10 mouse cellular contexts compared by ENCODE assay signal in genomic region chr15:99726549-99726948, GRCm38 (mm10). TPM values are rescaled to one million over a fixed set of nuclear protein-coding genes. Genes with fewer than 3 reads are reported as not detected.
DNase-seq lines count a peak whose midpoint lies in the region; ATAC-seq and TF ChIP-seq lines count a peak whose summit lies in the region.
"Had no signal": no experiment of that assay in that cellular context is flagged by ENCODE, and none has a peak within 500 bp of the region (broad histone marks: within the 10 kb centered on the region; RNA-seq: fewer than 3 reads in every experiment).

No protein-coding gene starts in this region.

- peak overlapping the region; percentile 93 for H3K9ac ChIP-seq in forebrain, embryonic 12.5 days
- peak overlapping the region; percentile 90 for H3K9ac ChIP-seq in liver, embryonic 14.5 days (replicated peaks)

- WGBS in forebrain, embryonic 12.5 days: 79% methylated on average over 2 of the region's 2 CpGs
- 57% methylated on average over 2 of the region's 2 CpGs for WGBS in liver, embryonic 14.5 days (ENCODE audit: insufficient replicate concordance)

- H3K4me1 ChIP-seq in forebrain, embryonic 12.5 days: peaks cover 33% of the 10 kb centered on the region
- H3K4me1 ChIP-seq in liver, embryonic 14.5 days (replicated peaks; ENCODE audit: control insufficient read depth in 2 of 2, insufficient read depth in 2 of 2, low read length in 1 of 2): peaks cover 2 to 15% of the 10 kb centered on the region in 2 experiments; a peak in 2 of 4 replicates

- peak; percentile 59 for DNase-seq in cerebellum, adult 9-10 months
- peak; percentile 35 for DNase-seq in 3T3-L1 (ENCODE audit: low read depth, low spot score)
- no peak for DNase-seq in liver, embryonic 14.5 days (ENCODE audit: low read depth in 3 of 3, low spot score in 3 of 3)
- no peak for DNase-seq in ovary, postnatal 14 days (ENCODE audit: low spot score)
- DNase-seq in adrenal gland, adult 18-20 months (ENCODE audit: low spot score in 2 of 2): no peak
- DNase-seq in cerebellum, adult 11 months: no peak

- H3K9me3 ChIP-seq in forebrain, embryonic 12.5 days: peaks cover 4% of the 10 kb centered on the region; the same call in 1 of the 2 replicates
- H3K9me3 ChIP-seq in liver, embryonic 14.5 days (ENCODE audit: control insufficient read depth, low read length): no peaks in the 10 kb centered on the region

- no peak for TF ChIP-seq CTCF in liver, embryonic 14.5 days (IDR thresholded peaks at IDR 0.05; ENCODE audit: low read depth)

- H3K36me3 ChIP-seq in forebrain, embryonic 12.5 days (replicated peaks): peaks cover 47% of the 10 kb centered on the region
- H3K36me3 ChIP-seq in liver, embryonic 14.5 days (replicated peaks; ENCODE audit: control insufficient read depth, insufficient read depth, low read depth): peaks cover 11% of the 10 kb centered on the region

- H3K4me3 ChIP-seq in forebrain, embryonic 12.5 days (replicated peaks): peak overlapping the region; percentile 98
- H3K4me3 ChIP-seq in liver, embryonic 14.5 days (ENCODE audit: insufficient read depth in 1 of 2, low read depth in 2 of 2, low read length in 2 of 2): peak overlapping the region; percentile 38 to 92

- no peak for TF ChIP-seq EP300 in liver, embryonic 14.5 days (IDR thresholded peaks at IDR 0.05; ENCODE audit: low read depth)

- ATAC-seq in cerebellum, adult (ENCODE audit: insufficient number of reproducible peaks, low FRiP score, low TSS enrichment): no peak
- ATAC-seq in forebrain, embryonic 12.5 days (ENCODE audit: low FRiP score): no peak
- ATAC-seq in liver, embryonic 14.5 days (ENCODE audit: insufficient read depth): no peak

- no peak overlapping the region for H3K27ac ChIP-seq in forebrain, embryonic 12.5 days
- no peak overlapping the region for H3K27ac ChIP-seq in liver, embryonic 14.5 days

- H3K27me3 ChIP-seq in forebrain, embryonic 12.5 days: no peaks in the 10 kb centered on the region
- no peaks in the 10 kb centered on the region for H3K27me3 ChIP-seq in liver, embryonic 14.5 days (ENCODE audit: control insufficient read depth, insufficient read depth, low read length)

- H3K4me2 ChIP-seq in forebrain, embryonic 12.5 days: peak overlapping the region; percentile 87
- H3K4me2 ChIP-seq in liver, embryonic 14.5 days (ENCODE audit: low read depth): peak overlapping the region; percentile 90

RNA-seq across cellular contexts. Expression of gene Cox14, which starts 1.1 kb away (rescaled TPM):
- polyA plus RNA-seq in forebrain, embryonic 12.5 days (2016; fragmentation: Nextera tagmentation; extraction: Ambion mirVana): 167 and 168 TPM in 2 replicates
- 67.6 and 77.0 TPM in 2 replicates for polyA plus RNA-seq in liver, embryonic 14.5 days (2012; rRNA removed)
- polyA plus RNA-seq in liver, embryonic 14.5 days (2014; fragmentation: Nextera tagmentation; extraction: Ambion mirVana): 81.4 and 84.9 TPM in 2 replicates
- 100 to 1,000 TPM; 181 to 213 TPM for total RNA-seq in adrenal gland, adult 18-20 months (2021)

RNA-seq across cellular contexts. Expression of gene Gpd1, which starts 9.2 kb away (rescaled TPM):
- 0.57 and 0.72 TPM in 2 replicates for polyA plus RNA-seq in forebrain, embryonic 12.5 days (2016; fragmentation: Nextera tagmentation; extraction: Ambion mirVana)
- polyA plus RNA-seq in liver, embryonic 14.5 days (2012; rRNA removed): 8.1 and 9.1 TPM in 2 replicates
- polyA plus RNA-seq in liver, embryonic 14.5 days (2014; fragmentation: Nextera tagmentation; extraction: Ambion mirVana): 5.2 and 5.3 TPM in 2 replicates
- total RNA-seq in adrenal gland, adult 18-20 months (2021): 1,000 to 10,000 TPM; 1,249 to 2,641 TPM

RNA-seq across cellular contexts. Expression of gene Gm17349, which starts 21.3 kb away (rescaled TPM):
- not detected in 2 replicates for polyA plus RNA-seq in forebrain, embryonic 12.5 days (2016; fragmentation: Nextera tagmentation; extraction: Ambion mirVana)
- polyA plus RNA-seq in liver, embryonic 14.5 days (2012; rRNA removed): not detected in 2 replicates
- polyA plus RNA-seq in liver, embryonic 14.5 days (2014; fragmentation: Nextera tagmentation; extraction: Ambion mirVana): not detected in 2 replicates
- total RNA-seq in adrenal gland, adult 18-20 months (2021): 10 to 100 TPM; 19.1 to 42.3 TPM
- total RNA-seq: common myeloid progenitor, adult 5-6 weeks; liver, adult 2 months had no signal

RNA-seq across cellular contexts. Expression of gene Smarcd1, which starts 24.6 kb away (rescaled TPM):
- 135 and 138 TPM in 2 replicates for polyA plus RNA-seq in forebrain, embryonic 12.5 days (2016; fragmentation: Nextera tagmentation; extraction: Ambion mirVana)
- polyA plus RNA-seq in liver, embryonic 14.5 days (2012; rRNA removed): 6.7 and 6.9 TPM in 2 replicates
- 4.4 and 4.8 TPM in 2 replicates for polyA plus RNA-seq in liver, embryonic 14.5 days (2014; fragmentation: Nextera tagmentation; extraction: Ambion mirVana)
- total RNA-seq in adrenal gland, adult 18-20 months (2021): 10 to 100 TPM; 43.1 to 44.2 TPM

RNA-seq across cellular contexts. Expression of gene Cers5, which starts 46.1 kb away (rescaled TPM):
- 64.7 and 67.1 TPM in 2 replicates for polyA plus RNA-seq in forebrain, embryonic 12.5 days (2016; fragmentation: Nextera tagmentation; extraction: Ambion mirVana)
- polyA plus RNA-seq in liver, embryonic 14.5 days (2012; rRNA removed): 4.4 and 5.4 TPM in 2 replicates
- polyA plus RNA-seq in liver, embryonic 14.5 days (2014; fragmentation: Nextera tagmentation; extraction: Ambion mirVana): 7.7 and 8.7 TPM in 2 replicates
- total RNA-seq in adrenal gland, adult 18-20 months (2021): 10 to 100 TPM; 40.8 to 53.7 TPM

Comparison
In these comparisons a context has a peak if more than half of its experiments do, and no peak if none do; other contexts are left out.
1. DNase-seq: peak in cerebellum, adult 9-10 months (single experiment) and 3T3-L1 (single experiment); none in liver, embryonic 14.5 days (0 of 3), ovary, postnatal 14 days (single experiment), adrenal gland, adult 18-20 months (0 of 2) and cerebellum, adult 11 months (single experiment).